Mouse (Mus musculus): ENCODE results near the gene Lrp5.

GRCm38 (mm10) chr19:3736001-3736400 lies 49.6 kb upstream of the Lrp5 start:
- TF ChIP-seq CTCF (IDR thresholded peaks at IDR 0.05; ENCODE audit: control insufficient read depth, insufficient read depth, insufficient read length): no peak
- TF ChIP-seq MYOD1 (IDR thresholded peaks at IDR 0.05; ENCODE audit: control insufficient read depth, insufficient read length, low read depth): no peak
- no peak for TF ChIP-seq MAX (IDR thresholded peaks at IDR 0.05)
- no peak for TF ChIP-seq MYOG (IDR thresholded peaks at IDR 0.05; ENCODE audit: control insufficient read depth, extremely low read depth, insufficient read length)
- TF ChIP-seq FOSL1 (IDR thresholded peaks at IDR 0.05; ENCODE audit: insufficient read depth, low read length, poor library complexity, severe bottlenecking): no peak
- no peak for TF ChIP-seq USF1 (IDR thresholded peaks at IDR 0.05; ENCODE audit: low read depth)
- TF ChIP-seq CEBPB (IDR thresholded peaks at IDR 0.05; ENCODE audit: low read depth): no peak
